ENCODE assay signal across 8 mouse cellular contexts in the genomic region with DNA sequence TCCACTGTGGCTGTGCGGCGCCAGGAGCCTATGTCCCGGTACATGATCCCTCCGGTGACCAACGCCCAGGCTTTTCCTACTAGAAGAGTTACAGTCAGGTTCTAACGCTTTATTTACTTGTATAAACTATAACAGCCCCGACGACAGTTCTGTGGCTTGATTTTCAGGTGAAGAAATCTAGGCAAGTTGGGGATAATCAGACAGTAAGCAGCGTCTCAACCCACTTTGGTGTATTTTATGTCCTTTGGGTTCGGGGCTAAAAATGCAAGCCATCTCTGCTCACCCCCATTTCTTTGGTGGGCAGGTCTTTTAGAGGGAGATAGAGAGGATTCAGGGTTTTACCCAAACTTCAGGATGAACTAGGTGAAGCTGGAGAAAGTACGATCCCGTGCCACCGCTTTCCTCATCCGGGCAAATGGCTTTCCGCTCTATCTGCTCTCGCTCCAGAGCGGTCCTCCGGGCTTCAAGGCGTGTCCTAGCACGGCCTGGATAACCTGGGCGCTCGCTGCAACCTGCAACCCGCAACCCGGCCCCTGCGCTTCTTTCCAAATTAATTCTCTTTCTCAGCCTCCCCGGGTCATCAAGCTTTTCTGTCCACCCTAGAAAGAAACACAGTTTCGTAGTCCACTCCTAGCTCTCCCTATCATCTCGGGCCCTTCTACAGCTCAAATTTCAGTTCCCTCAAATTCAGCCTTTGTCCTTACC. TPM values are rescaled to one million over a fixed set of nuclear protein-coding genes. Genes with fewer than 3 reads are reported as not detected.
DNase-seq lines count a peak whose midpoint lies in the region; ATAC-seq and TF ChIP-seq lines count a peak whose summit lies in the region.

No protein-coding gene starts in this region.

- H3K4me1 ChIP-seq in ES-Bruce4 (ENCODE audit: control insufficient read depth, insufficient read depth, low read length) = peaks cover 6% of the 10 kb centered on the region
- peaks cover 4% of the 10 kb centered on the region; the same call in 1 of the 2 replicates for H3K4me1 ChIP-seq in forebrain, postnatal 0 days (ENCODE audit: insufficient read depth)
- peaks cover 6% of the 10 kb centered on the region; the same call in 1 of the 2 replicates for H3K4me1 ChIP-seq in limb, embryonic 14.5 days (ENCODE audit: control insufficient read depth, insufficient read depth, low read length)

- peak overlapping the region; percentile 53 for H3K4me3 ChIP-seq in ES-Bruce4 (ENCODE audit: low read depth, low read length)
- H3K4me3 ChIP-seq in forebrain, postnatal 0 days (ENCODE audit: low read depth, low read length) = peak overlapping the region; percentile 2; the same call in 1 of the 2 replicates
- H3K4me3 ChIP-seq in limb, embryonic 14.5 days (replicated peaks; ENCODE audit: low read length) = peak overlapping the region; percentile 18

- no peak for TF ChIP-seq EP300 in ES-Bruce4 (IDR thresholded peaks at IDR 0.05; ENCODE audit: insufficient read depth, low read depth, low read length)

- H3K4me2 ChIP-seq in forebrain, postnatal 0 days (ENCODE audit: low read depth) = peak overlapping the region; percentile 29; the same call in 1 of the 2 replicates
- H3K4me2 ChIP-seq in limb, embryonic 14.5 days (replicated peaks; ENCODE audit: low read depth, low read length, severe bottlenecking) = peak overlapping the region; percentile 31

- peak overlapping the region; percentile 68 for H3K9ac ChIP-seq in ES-Bruce4 (ENCODE audit: low read depth, poor library complexity, severe bottlenecking)
- H3K9ac ChIP-seq in forebrain, postnatal 0 days = no peak overlapping the region
- H3K9ac ChIP-seq in limb, embryonic 14.5 days (ENCODE audit: low read depth, low read length, severe bottlenecking) = no peak overlapping the region

- no peak for ATAC-seq in forebrain, postnatal 0 days
- ATAC-seq in limb, embryonic 14.5 days (ENCODE audit: low FRiP score, low read depth) = no peak

- no peak for TF ChIP-seq CTCF in ES-Bruce4 (IDR thresholded peaks at IDR 0.05; ENCODE audit: low read depth, low read length)
- no peak for TF ChIP-seq CTCF in forebrain, postnatal 0 days (IDR thresholded peaks at IDR 0.05; ENCODE audit: low read depth)

- H3K27ac ChIP-seq in ES-Bruce4 (ENCODE audit: insufficient read depth, low read length) = no peak overlapping the region
- no peak overlapping the region for H3K27ac ChIP-seq in forebrain, postnatal 0 days (ENCODE audit: low read depth, low read length)
- no peak overlapping the region for H3K27ac ChIP-seq in limb, embryonic 14.5 days (replicated peaks; ENCODE audit: low read depth, low read length)

- under 1% methylated on average over 28 of the region's 28 CpGs for whole genome bisulfite sequencing in forebrain, postnatal 0 days
- 2% methylated on average over 28 of the region's 28 CpGs for WGBS in limb, embryonic 14.5 days

- peak; percentile 6 to 14 for DNase-seq in cerebellum, postnatal 14 days
- DNase-seq in cerebellum, adult 11-12 months = no peak
- peak; percentile 13 for DNase-seq in forebrain, postnatal 0 days
- no peak for DNase-seq in limb, embryonic 14.5 days (ENCODE audit: low spot score)
- DNase-seq in splenic B cell, adult 2 months (ENCODE audit: low read depth, low spot score) = peak; percentile 14
- no peak for DNase-seq in spleen, adult 12 weeks (ENCODE audit: low spot score)
- no peak for DNase-seq in layer of hippocampus, postnatal 25 days (ENCODE audit: extremely low spot score in 1 of 2, low spot score in 1 of 2)

- peaks cover 9% of the 10 kb centered on the region for H3K27me3 ChIP-seq in ES-Bruce4 (ENCODE audit: control insufficient read depth, insufficient read depth, low read length, poor library complexity, severe bottlenecking)
- peaks cover 72% of the 10 kb centered on the region for H3K27me3 ChIP-seq in forebrain, postnatal 0 days (ENCODE audit: insufficient read depth, low read length)
- peaks cover 68% of the 10 kb centered on the region for H3K27me3 ChIP-seq in limb, embryonic 14.5 days (ENCODE audit: control insufficient read depth, insufficient read depth, low read length)
- no peaks in the 10 kb centered on the region; the same call in 1 of the 2 replicates for H3K27me3 ChIP-seq in splenic B cell, adult 2 months (ENCODE audit: control insufficient read depth, insufficient read depth, low read length, poor library complexity, severe bottlenecking)

- TF ChIP-seq POLR2A in ES-Bruce4 (IDR thresholded peaks at IDR 0.05; ENCODE audit: insufficient read depth, low read length) = no peak
- no peak for TF ChIP-seq POLR2A in limb, embryonic 14.5 days (IDR thresholded peaks at IDR 0.05; ENCODE audit: borderline replicate concordance, extremely low read depth, insufficient read depth, insufficient read length)

- no peaks in the 10 kb centered on the region for H3K9me3 ChIP-seq in ES-Bruce4 (replicated peaks; ENCODE audit: control insufficient read depth, insufficient read depth, low read length, poor library complexity, severe bottlenecking)
- H3K9me3 ChIP-seq in forebrain, postnatal 0 days (ENCODE audit: low read length) = no peaks in the 10 kb centered on the region
- no peaks in the 10 kb centered on the region for H3K9me3 ChIP-seq in limb, embryonic 14.5 days (ENCODE audit: control insufficient read depth, low read length)

- H3K36me3 ChIP-seq in ES-Bruce4 (ENCODE audit: control insufficient read depth, insufficient read depth, low read length, poor library complexity, severe bottlenecking) = no peaks in the 10 kb centered on the region
- no peaks in the 10 kb centered on the region for H3K36me3 ChIP-seq in forebrain, postnatal 0 days (ENCODE audit: insufficient read depth)
- no peaks in the 10 kb centered on the region for H3K36me3 ChIP-seq in limb, embryonic 14.5 days (ENCODE audit: control insufficient read depth, insufficient read depth, low read length)
- no peaks in the 10 kb centered on the region for H3K36me3 ChIP-seq in splenic B cell, adult 2 months (ENCODE audit: control insufficient read depth, insufficient read depth, low read length, poor library complexity, severe bottlenecking)

RNA-seq across cellular contexts. Expression of gene B4galnt2, which starts 0.5 kb away (rescaled TPM):
- 3.1 and 4.5 TPM in 2 replicates for polyA plus RNA-seq in ES-Bruce4 (2011; ENCODE audit: insufficient read depth, insufficient read length, low read depth, missing spikeins)
- not detected in 2 replicates for total RNA-seq in forebrain, postnatal 0 days (2014; rRNA removed)
- polyA plus RNA-seq in forebrain, postnatal 0 days (2015; fragmentation: Nextera tagmentation; extraction: Ambion mirVana) = not detected in 2 replicates
- 0.04 TPM in 1 of 2 replicates, not detected in the other for polyA plus RNA-seq in limb, embryonic 14.5 days (2012; rRNA removed)
- not detected in 2 replicates for polyA plus RNA-seq in limb, embryonic 14.5 days (2014; fragmentation: Nextera tagmentation; extraction: Ambion mirVana)
- total RNA-seq in layer of hippocampus, postnatal 25 days (2021) = not detected

Comparison
In these comparisons a context has a peak if more than half of its experiments do, and no peak if none do; other contexts are left out.
1. DNase-seq: peak in cerebellum, postnatal 14 days (2 of 2), forebrain, postnatal 0 days (single experiment) and splenic B cell, adult 2 months (single experiment); none in cerebellum, adult 11-12 months (single experiment), limb, embryonic 14.5 days (single experiment), spleen, adult 12 weeks (single experiment) and layer of hippocampus, postnatal 25 days (0 of 2).
2. H3K4me3 ChIP-seq: peak in every context shown above with its lines; median percentile 53 in ES-Bruce4; 18 in limb, embryonic 14.5 days; 2 in forebrain, postnatal 0 days.